Mouse (Mus musculus): ENCODE results near the gene Gjd2.

The Gjd2 gene

DNA sequence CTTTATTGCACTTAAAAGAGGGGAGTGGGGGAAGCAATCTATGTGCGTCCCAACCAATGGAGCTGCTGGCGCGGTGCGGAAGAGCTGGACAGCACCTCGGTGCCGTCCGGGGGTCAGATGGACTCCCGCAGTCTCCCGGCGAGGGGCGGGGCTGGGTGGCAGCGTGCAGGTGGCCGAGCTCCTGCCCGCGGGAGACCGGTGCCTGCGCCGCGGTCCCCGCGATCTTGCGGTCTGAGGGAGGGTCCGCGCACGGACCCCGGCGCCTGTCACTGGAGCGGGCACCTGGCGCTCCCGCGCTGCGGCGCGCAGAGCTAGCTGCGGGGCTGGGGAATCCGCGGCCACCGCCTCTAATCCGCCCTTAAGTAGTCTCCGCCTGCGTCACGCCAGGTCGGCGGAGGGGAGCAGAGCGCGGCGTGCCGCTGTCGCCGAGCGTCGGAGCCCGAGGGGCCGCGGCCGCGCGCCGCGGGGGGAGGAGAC is at the start of gene Gjd2:
Gjd2 (minus strand) TSS at position 325 of the 477 bp plus-strand sequence.
- no peak for DNase-seq

DNA sequence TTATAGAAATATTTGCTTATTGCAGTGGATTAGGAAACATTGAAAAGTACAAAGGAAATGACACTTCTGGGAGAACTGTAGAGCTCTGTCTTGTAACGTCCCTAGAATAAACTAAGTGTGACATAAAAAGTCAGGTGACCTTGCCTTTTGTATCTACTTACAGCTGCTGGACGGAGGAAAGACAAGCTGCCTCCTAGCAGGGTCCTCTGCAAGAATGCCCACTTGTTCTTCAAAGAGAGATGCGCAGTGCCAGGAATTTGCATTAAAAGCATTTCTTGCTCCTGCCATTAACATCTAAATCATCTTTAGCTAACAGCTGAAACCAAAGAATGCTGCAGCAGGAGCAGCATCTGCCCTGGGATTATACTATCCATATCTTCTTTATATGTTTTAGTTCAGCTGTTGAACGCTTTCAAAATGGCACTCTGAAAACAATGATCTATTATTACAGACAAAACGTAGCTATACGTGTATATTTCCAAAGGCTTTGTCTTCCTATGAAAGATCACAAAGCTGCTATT is 46.7 kb upstream of the Gjd2 start:
- DNase-seq: no peak

DNA sequence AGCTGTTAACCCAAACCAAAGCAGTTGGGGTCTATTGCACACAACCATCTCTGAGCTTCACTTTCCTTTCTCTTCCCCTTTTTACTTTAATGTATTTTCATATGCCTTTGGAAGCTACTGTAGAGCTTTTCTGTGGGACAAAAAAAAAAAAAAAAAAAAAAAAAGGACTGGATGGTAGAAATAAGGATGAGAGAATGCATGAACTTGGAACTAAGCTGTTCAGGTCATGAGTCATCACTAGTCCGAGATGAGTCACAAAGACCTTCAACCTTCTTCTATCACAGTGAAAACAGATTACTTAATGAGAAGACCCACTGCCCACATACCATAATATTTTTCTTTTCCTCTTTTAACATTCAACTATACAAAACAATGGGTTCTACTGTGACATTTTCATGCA is 46.2 kb upstream of the Gjd2 start:
- no peak for DNase-seq

DNA sequence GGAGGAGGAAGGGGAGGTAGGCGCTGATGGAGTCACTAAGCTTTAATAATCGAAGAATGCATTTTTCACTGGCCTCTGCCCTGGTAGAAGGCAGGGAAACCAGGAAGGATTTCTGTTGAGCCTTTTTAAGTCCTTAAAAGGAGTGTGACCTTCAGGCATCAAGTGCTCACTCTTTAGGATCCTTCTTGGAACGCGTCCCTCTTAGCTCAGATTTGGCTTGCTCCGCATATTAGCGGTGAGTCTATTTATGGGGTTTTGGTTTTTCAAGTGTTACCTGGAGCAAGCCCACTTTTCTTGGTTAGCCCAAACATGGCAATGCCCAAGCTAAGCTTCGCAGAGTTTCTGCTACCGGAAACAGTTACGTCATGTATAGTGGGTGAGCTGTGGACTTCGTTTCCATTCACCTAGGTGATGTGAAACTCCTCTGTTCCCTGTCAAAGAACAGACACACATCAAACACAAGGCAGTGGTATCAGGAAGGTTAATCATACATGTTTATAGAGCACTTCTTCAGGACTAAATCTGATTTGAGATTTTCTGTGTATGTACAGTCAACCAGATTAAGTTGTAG is 44.9 kb upstream of the Gjd2 start:
- DNase-seq: no peak

DNA sequence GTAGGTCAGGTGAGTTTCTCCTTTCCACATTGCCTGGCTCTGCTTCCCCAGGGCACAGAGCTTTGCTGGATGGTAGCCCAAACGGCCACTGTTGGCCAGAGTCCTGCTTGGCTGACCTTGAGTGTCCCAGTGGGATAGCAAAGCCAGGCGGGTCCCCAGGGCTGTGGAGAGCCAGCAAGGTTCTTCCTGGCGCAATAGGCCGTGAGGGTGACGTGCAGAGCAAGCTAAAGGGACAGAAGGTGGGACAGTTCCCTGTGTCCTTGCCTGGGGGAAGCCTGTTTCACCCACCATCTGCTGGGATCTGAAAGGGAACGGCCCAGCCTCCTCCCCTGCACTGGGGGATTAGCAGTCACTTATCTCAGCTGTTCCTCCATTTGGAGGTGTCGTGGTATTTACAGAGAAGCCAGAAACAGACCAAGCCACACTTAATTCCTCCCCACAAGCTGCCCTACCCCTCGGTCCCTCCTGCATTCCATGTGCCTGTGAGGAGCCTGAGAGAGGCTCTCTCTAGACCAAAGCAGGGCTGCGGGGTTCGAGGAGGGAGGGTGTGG is 44.0 kb upstream of the Gjd2 start:
- peak; percentile 65 for DNase-seq

DNA sequence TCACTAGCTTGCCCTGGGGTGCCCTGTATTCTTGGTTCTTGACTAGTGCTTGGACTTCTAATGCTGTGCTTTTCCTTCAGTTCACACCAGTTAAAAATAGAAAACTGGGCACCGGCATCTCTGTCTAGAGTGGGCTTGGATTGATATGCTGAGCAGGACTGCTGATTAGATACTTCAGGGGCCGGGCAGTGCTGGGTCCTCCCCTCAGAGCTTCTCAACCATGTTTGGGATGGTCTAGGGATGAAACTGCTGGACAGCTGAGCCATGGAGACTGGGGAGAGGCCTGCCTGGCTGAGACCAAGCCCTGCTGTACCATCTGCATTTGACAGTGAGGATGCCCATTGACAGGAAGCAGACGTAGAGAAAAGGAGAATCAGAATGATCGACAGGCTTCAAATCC is 40.7 kb upstream of the Gjd2 start:
- no peak for DNase-seq

DNA sequence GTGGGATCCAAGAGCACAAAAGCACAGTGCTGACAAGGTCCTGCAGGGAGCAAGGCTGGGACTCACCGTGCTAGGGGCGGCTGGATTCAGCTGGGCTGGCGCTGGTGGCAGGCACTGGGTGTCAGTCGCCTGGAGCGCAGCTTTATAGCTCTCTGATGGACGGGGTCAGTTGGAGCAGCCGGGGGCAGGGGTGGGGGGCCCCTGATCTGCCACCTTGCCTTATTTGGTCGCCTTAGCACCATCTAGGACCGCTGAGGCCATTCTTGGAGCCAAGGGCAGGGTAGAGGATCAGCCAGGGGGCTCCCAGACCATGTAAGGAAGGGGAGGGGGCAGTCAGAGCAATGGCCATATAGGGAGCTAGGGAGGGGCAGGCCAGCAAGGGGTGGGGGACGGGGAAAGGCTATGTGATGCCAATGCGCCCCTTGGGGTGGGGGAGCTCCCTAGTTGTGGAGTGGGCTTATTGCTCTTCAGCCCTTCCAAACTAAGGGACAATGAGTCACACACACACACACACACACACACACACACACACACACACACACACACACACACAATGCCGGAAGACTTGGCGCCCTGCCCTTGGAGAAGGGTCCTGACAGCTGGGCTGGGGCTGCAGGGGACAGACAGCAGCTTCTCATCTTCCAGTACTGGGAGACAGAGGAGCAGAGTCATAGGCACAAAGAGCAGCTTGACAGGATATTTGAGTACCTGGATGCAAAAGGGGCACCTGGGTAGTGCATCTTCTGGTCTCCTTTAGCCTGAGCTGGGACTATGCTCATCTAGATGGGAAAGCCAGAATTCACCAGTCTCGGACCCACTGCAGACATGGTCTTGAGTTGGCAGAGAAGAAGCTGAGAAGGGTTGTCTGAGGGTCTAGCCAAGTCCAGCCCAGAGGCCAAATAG is 39.5 kb upstream of the Gjd2 start, which contains the start of gene Actc1:
Actc1 (minus strand) TSS at position 853 of the 903 bp plus-strand sequence.
- DNase-seq: no peak

DNA sequence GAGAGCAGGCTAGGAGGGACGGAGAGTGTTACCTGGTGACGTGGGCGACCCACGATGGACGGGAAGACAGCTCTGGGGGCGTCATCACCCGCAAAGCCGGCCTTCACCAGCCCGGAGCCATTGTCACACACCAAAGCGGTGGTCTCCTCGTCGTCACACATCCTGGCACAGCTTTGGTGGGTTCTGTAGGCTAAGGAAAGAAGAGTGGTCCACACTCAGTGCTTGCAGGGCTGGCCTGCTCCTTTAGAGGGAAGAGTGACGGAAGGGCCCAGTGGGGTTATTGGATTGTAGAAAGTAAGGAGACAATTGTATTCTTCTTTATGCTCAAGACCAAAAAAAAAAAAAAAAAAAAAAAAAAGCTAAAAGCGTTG is 38.4 kb upstream of the Gjd2 start:
- no peak for DNase-seq

DNA sequence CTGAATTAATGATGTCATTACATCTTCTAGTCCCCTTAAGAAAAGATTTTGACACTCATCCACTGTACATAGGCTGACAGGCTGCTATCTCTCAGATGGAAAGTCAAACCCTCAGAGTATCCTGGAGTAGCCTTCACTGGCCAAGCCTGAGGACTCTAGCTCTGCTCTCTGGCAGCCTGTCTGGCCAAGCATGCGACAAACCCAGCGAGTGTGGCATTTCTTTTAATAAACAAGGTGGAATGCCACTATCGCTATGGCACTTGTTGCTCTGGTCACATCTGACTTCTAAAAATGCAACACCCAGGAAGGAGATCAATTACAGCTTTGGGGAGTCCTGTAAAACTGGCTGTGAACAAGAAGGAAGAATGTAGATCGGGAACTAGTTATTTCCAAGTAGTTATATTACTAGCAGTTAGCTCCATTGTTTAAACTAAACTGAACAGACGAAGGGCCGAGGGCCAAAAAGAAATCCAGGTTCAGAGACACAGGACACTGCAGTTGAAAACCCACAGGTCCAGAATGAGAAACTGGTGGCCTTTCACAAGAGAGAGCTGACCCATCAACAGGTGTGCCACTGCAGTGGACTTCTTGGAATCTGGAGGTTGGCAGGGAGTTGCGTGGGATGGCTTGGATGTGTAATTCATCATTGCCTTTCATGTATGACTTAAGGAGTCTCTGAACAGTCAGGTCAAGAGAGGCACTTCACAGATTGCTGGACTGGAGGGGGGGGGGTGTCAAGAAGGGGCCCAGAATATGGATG is 37.9 kb upstream of the Gjd2 start:
- no peak for DNase-seq

DNA sequence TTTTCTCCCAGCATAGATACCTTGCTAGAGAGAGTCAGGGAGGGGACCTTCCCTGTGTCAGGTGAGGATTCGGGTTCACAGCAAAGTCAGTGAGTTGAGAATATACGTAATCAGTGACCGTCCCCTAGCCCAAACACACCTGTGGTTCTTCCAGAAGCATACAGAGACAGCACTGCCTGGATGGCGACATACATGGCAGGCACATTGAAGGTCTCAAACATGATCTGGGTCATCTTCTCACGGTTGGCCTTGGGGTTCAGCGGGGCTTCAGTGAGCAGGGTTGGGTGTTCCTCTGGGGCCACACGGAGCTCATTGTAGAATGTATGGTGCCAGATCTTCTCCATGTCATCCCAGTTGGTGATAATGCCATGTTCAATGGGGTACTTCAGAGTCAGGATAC is 36.7 kb upstream of the Gjd2 start:
- no peak for DNase-seq

DNA sequence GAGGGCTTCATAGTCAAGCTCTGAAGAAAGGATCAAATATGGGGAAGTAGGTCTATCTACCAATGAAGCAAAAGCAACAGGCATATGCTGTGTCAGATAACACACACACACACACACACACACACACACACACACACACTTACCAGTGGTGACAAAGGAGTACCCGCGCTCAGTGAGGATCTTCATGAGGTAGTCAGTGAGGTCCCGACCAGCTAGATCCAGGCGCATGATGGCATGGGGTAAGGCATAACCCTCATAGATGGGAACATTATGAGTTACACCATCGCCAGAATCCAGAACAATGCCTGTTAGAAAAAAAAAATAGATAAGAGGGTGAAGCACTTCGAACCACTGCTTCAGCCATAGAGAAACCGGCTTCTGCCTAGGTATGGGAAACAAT is 36.0 kb upstream of the Gjd2 start:
- DNase-seq: no peak

DNA sequence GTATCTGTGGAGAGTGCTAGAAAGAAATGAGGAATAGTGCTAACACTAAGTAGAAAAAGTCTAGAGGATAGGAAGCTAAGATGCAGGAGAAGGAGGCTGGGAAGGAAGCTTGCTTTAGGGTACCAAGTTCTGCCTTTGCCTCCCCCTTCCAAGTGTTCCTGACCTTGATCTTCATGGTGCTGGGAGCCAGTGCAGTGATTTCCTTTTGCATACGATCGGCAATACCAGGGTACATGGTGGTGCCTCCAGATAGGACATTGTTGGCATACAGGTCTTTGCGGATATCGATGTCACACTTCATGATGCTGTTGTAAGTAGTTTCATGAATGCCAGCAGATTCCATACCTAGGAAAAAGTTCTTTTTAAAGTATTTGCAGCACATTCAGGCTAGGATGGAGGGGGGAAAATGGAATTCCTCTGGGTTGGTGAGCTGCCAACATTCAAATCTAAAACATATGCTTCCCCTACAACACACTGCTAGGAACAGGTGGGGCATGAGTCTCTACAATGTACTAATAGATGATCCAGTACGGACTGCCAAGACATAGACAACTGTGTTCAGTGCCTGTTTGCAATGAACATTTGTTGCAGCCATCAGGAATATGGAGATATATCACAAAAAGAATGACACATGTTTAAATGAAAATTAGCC is 34.7 kb upstream of the Gjd2 start:
- no peak for DNase-seq

DNA sequence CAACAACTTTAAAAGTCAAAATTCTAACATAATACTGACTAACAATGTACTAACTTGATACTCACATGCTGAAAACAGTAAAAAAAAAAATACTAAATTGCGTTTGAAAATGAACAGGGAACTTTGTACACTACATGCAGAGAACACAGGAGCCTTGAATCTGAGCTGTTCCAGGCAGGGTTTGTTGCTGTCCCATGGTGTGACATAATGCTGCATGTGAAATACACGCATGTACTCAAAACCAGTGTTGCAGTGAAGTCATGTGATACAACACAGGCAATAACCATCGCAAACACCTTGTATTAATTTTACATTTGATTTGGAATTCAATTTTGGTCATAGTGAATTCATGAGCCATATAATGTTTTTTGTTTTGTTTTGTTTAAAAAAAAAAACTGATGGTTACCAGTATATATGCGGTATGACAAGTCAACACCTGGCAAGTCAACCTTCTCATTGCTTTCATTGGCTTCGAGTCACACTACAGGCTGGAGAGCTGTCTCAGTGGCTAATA is 32.8 kb upstream of the Gjd2 start:
- no peak for DNase-seq

DNA sequence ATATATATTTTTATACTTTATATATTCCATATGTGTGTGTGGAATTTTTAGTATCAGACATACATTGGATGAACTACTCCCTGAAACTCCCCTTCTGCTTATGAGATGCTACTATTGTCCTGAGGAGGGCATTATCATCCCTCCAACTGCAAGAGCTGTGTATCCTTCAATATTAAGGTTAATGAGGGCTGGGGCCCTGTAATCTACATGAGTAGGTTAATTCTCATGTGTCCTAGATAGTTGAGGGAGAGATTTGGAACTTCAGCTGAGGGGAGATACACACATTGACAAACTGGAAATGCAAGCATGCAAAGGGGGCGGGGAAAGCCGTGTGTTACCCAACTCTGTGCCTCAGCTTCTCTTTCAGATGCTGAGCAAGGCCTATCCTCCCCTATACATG is 24.5 kb upstream of the Gjd2 start:
- DNase-seq: no peak

DNA sequence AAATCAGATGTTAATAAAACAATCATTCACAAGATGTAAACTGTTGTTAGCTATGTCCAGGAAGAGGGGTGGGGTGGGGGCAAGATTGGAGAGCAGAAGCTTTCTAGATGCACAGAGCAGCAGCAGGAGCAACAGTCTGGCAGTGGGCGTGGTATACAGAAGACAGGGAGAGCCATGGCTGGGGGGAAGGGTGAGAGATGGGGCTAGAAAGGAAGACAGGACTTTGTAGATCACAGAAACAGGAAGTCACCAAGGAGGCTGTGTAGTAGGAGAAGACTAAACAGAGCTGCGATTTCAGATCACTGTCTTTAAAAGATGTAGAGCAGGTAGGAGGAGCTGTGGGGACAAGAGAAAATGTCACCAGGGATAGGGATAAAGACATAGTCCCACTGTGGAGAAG is 18.8 kb upstream of the Gjd2 start:
- no peak for DNase-seq

DNA sequence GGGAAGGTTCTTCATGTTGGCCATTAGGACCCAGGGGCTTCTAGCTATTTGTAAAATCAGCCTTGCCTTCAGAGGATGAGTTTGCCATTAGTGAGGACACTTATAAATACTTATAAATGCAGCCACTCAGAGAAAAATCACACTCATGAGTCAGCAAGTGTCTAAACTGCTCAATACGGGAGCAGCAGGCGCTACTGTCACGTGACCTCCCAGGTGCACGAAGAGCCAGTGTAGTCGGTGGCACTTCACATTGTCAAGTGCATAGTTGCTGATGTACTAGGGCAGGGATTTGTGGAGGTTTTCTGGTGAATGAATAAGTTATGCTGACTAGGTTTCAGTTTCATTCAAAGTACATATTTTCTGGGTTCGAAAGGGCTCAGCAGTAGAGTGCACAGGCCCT is 10.0 kb upstream of the Gjd2 start:
- no peak for DNase-seq

DNA sequence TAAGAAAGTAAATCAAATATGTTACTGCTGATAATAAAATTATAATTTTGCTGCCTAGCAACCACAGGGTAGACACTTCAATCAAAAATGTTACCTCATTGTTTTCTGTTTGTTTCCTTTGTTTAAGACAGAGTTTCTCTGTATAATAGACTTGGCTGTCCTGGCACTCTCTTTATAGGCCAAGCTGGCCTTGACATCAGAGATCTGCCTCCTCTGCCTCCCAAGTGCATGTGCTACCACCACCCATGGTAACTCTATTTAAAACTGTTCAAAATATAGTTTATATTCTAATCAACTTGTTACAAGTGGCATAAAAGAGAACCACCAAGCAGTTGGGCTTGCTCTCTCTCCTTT is 6.8 kb upstream of the Gjd2 start:
- no peak for DNase-seq

DNA sequence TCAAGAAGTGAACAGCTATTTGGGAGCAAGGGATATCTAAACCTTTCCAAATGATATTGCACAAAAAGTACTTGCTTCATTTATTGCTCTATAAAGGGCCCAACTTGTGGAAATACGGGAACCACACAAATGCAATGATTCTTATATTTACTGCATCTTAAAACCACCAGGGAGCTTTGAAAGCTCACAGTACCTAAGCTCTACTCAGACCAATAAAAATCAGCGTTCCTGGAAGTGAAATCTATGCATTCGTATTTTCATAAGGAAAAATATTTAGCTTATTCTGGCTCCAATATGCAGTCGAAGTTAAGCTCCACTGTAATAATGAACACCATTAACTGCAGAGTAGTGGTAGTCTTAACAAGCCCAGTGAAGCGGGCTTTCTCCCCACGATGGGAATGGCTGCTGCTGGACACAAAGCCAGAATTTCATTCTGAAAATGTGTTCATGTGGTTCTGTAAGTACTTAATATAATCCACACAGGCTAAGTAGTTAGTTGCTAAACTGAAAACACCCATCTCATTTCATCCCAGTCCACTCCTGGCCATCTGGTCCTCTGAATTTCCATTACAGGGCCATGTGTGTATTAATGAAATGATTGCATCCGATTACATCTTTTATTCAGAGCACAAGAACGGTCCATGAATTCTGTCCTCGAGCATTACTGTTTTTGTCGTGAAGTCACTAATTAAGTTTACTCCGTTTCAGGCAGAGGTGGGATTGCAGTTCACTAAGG is 6.2 kb upstream of the Gjd2 start:
- DNase-seq: no peak

DNA sequence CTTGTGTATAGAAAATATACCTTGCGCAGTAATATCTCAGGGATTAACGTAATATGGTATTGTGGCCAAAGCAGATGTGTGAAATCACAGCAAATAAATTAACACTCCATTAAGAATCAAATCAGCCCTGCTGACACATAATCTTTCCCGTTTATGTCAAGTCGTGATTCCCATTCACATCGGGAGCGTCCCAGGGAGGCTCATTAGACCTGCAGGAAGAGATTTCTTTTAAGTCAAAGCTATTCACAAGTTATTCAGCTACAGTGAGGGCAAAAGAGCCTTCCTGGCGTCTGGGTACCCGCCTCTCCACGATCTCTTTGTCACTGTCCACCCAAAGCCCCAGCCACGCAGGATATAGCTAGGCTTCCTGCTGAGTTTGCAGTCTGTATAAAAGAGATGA is 4.7 kb upstream of the Gjd2 start:
- no peak for DNase-seq

DNA sequence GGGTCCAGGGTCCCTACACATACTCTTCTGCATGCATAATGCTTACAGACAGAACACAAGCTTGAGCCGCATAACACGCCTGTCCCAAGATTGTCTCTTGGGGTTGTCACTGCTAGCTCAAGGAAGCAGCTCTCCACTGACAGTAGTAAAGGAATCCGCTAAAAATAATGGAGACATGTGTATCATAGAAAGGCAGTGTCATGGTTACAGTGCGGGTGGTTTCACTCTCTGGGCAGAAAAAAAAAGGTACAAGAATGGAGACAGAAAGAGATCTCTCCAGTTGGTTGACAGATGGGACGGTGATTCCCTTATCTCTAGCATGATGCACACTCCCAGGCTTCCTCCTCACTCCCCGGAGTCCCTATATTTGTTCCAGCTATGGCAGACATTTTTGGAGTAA is 1.4 kb upstream of the Gjd2 start:
- DNase-seq: no peak

DNA sequence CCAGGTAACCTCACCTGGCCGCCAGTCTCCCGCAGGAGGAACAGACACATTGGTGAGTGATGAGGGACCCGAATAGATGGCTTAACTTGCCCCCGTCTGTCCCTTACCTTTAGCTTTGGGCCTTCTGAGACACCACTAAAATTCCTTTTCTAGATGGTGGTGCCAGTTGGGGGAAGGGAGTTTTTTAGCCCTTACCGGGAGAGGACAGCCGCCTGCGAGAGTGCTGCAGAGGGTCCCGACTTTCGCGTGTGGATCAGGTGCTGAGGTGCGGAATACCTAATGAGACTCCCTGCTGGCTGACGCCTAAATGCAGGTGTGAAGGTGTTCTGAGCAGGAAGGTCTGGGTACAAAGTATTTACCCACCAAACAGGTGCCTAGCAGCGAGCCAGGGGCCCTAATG is 427 bp upstream of the Gjd2 start:
- DNase-seq: no peak

DNA sequence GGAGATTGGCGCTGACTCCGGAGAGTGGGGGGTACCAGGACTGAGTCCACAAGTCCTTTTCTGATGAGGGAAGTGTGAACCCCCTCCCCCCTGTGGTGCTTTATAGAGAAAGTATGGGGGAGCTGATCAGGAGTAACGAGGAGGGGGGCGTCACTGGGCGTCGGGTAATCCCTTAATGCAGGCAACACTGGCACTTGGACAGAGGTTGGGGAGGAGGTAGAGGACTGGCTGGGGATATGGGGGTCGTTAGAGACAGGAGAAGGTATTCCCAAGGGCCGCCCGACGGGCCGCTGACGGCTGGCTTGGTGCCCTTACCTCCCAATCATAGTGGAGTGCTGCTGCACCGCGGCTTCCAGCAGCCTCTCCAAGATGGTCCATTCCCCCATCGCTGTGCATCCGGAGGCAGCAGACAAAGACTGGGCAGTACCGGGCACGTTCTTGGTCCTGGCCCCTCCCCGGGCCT is 639 bp downstream of the Gjd2 start:
- no peak for DNase-seq
